In the genomic region with DNA sequence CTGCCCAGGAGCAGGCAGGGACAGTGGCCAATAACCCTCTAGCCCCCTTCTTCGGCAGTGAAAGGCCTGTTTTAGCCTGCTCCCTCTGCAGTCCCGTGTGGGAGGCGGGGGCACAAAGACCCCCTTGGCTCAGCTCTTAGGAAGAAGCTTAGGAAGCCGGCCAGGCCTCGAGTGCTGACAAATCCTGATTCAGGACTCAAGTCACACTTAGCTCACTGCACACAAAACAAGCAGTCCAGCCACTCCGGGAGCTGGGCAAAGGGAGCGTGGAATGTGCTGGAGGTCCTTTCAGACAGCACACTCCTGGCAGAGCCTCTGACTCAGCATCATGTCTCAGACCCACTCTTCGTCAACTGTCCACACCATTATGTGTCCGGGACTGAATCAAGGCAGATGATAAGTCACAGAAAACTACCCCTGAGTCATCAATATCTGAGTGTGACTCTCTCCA, we compare ENCODE assay signal across 7 mouse cellular contexts. TPM values are rescaled to one million over a fixed set of nuclear protein-coding genes. Genes with fewer than 3 reads are reported as not detected.
DNase-seq lines count a peak whose midpoint lies in the region; ATAC-seq and TF ChIP-seq lines count a peak whose summit lies in the region.

No protein-coding gene starts in this region.

- peak; percentile 74 for ATAC-seq in heart, embryonic 11.5 days (replicated peaks; ENCODE audit: insufficient number of reproducible peaks, low FRiP score, low TSS enrichment)
- ATAC-seq in stomach, embryonic 16.5 days (ENCODE audit: insufficient read depth, low FRiP score): peak; percentile 56; the same call in 1 of the 2 replicates
- ATAC-seq in CD4-positive, CD25-positive, alpha-beta regulatory T cell, adult 4 months: no peak

- 18% methylated on average over 9 of the region's 9 CpGs for WGBS in heart, embryonic 11.5 days (ENCODE audit: insufficient replicate concordance)
- WGBS in stomach, embryonic 16.5 days: 39% methylated on average over 9 of the region's 9 CpGs

- H3K27ac ChIP-seq in heart, embryonic 11.5 days (ENCODE audit: low read depth, low read length): no peak overlapping the region
- H3K27ac ChIP-seq in stomach, embryonic 16.5 days (ENCODE audit: low read length): no peak overlapping the region

- H3K9ac ChIP-seq in heart, embryonic 11.5 days (ENCODE audit: low read depth, low read length): no peak overlapping the region
- peak overlapping the region; percentile 12; the same call in 1 of the 2 replicates for H3K9ac ChIP-seq in stomach, embryonic 16.5 days (ENCODE audit: low read length)

- TF ChIP-seq POLR2A in brain, embryonic 14.5 days (IDR thresholded peaks at IDR 0.05; ENCODE audit: borderline replicate concordance, extremely low read depth, insufficient read depth, insufficient read length, poor library complexity, severe bottlenecking): no peak

- H3K4me2 ChIP-seq in heart, embryonic 11.5 days: peak overlapping the region; percentile 25; the same call in 1 of the 2 replicates
- H3K4me2 ChIP-seq in stomach, embryonic 16.5 days (ENCODE audit: low read depth, low read length): no peak overlapping the region; the same call in 1 of the 2 replicates

- no peaks in the 10 kb centered on the region for H3K36me3 ChIP-seq in heart, embryonic 11.5 days (ENCODE audit: control insufficient read depth, insufficient read depth, low read length)
- H3K36me3 ChIP-seq in stomach, embryonic 16.5 days (ENCODE audit: control insufficient read depth, insufficient read depth, low read length): no peaks in the 10 kb centered on the region

- peaks cover 72% of the 10 kb centered on the region for H3K4me1 ChIP-seq in heart, embryonic 11.5 days (ENCODE audit: control insufficient read depth, insufficient read depth, low read length)
- peaks cover 63% of the 10 kb centered on the region for H3K4me1 ChIP-seq in stomach, embryonic 16.5 days (ENCODE audit: control insufficient read depth, insufficient read depth, low read length)

- no peak overlapping the region for H3K4me3 ChIP-seq in heart, embryonic 11.5 days (ENCODE audit: low read depth, low read length)
- no peak overlapping the region for H3K4me3 ChIP-seq in stomach, embryonic 16.5 days (replicated peaks; ENCODE audit: low read length)

- no peaks in the 10 kb centered on the region for H3K9me3 ChIP-seq in heart, embryonic 11.5 days (replicated peaks; ENCODE audit: control insufficient read depth, low read length)
- H3K9me3 ChIP-seq in stomach, embryonic 16.5 days (replicated peaks; ENCODE audit: control insufficient read depth, low read length): no peaks in the 10 kb centered on the region

- no peaks in the 10 kb centered on the region for H3K27me3 ChIP-seq in heart, embryonic 11.5 days (ENCODE audit: control insufficient read depth, insufficient read depth, low read length)
- no peaks in the 10 kb centered on the region for H3K27me3 ChIP-seq in stomach, embryonic 16.5 days (ENCODE audit: control insufficient read depth, insufficient read depth, low read length)

- no peak for TF ChIP-seq CTCF in brain, embryonic 14.5 days (IDR thresholded peaks at IDR 0.05; ENCODE audit: borderline replicate concordance, extremely low read depth, insufficient read depth, insufficient read length)

- peak; percentile 94 for DNase-seq in brain, embryonic 14.5 days (ENCODE audit: low read depth)
- peak; percentile 27 to 39 for DNase-seq in cerebellum, postnatal 36 days
- DNase-seq in kidney, postnatal 10 days: peak; percentile 58
- peak; percentile 74 for DNase-seq in lung, postnatal 10 days

RNA-seq across cellular contexts. Expression of a gene that starts 28.2 kb away (rescaled TPM):
- polyA plus RNA-seq in brain, embryonic 14.5 days (2012; rRNA removed): 148 and 202 TPM in 2 replicates
- polyA plus RNA-seq in heart, embryonic 11.5 days (2014; fragmentation: Nextera tagmentation; extraction: Ambion mirVana): 18.5 and 28.5 TPM in 2 replicates
- 22.0 and 22.9 TPM in 2 replicates for polyA plus RNA-seq in stomach, embryonic 16.5 days (2015; fragmentation: Nextera tagmentation; extraction: Ambion mirVana)
- 10 to 100 TPM in 1 of 2 experiments, 1 to 10 TPM in 1; 9.1 to 11.7 TPM for polyA plus RNA-seq in CD4-positive, CD25-positive, alpha-beta regulatory T cell, adult 4 months (2017; shearing (Covaris generic))

Comparison
In these comparisons a context has a peak if more than half of its experiments do, and no peak if none do; other contexts are left out.
1. DNase-seq: peak in every context shown above with its lines; median percentile 94 in brain, embryonic 14.5 days; 74 in lung, postnatal 10 days; 58 in kidney, postnatal 10 days; 33 in cerebellum, postnatal 36 days.